Mouse (Mus musculus) myocyte (in vitro differentiated cells): ENCODE measurements around the gene Erlin1.

Experiments used
- POLR2A ChIP-seq: IDR thresholded peaks from one replicate; pipeline ENCODE4 v1.6.1; 2011; ENCODE audit warnings: low read depth, mild to moderate bottlenecking, control low read depth, moderate library complexity; ENCODE audit not compliant: insufficient read length
- TCF12 ChIP-seq: IDR thresholded peaks from one replicate; pipeline ENCODE4 v1.6.1; 2011; ENCODE audit warnings: mild to moderate bottlenecking, control low read depth; ENCODE audit not compliant: poor library complexity, insufficient read depth, severe bottlenecking

DNA sequence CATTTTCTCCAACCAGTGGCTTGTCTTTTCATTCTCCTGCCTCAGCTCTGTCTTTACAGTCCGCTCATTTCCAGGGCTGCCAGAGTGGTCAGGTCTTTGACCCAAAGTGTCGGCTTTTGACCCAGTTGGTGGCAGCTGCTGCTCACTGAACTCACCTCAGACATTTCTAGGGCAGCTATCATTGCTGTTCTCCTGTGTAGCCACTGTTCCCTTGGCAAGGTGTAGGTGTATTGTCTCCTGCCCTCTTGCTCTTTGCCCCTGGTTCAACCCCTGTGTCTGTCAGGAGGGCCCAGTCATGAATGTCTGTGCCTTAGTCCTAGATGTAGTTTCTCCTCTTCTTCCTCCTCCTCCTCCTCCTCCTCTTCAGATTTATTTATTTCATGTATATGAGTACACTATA lies 65.3 kb downstream of the Erlin1 start:
- TF ChIP-seq TCF12 (no peak), POLR2A (no peak)
